Mouse (Mus musculus) olfactory bulb, adult 2 months (tissue): ENCODE data around the gene Tnp2.

ENCODE experiments used
- CTCF ChIP-seq: fragments of 200-500 bp; IDR thresholded peaks from 2 replicates; pipeline ENCODE4 v1.5.1; 2012; ENCODE audit warnings: low read depth, mild to moderate bottlenecking, low read length, moderate library complexity; ENCODE audit not compliant: insufficient read depth
- POLR2A ChIP-seq: fragments of 200-500 bp; IDR thresholded peaks from 2 replicates; pipeline ENCODE4 v1.6.1; 2012; ENCODE audit warnings: mild to moderate bottlenecking, low read depth, low read length, moderate library complexity; ENCODE audit not compliant: insufficient read depth

- no peak for TF ChIP-seq POLR2A
- no peak for TF ChIP-seq CTCF
These were observed 14.9 kb downstream of the Tnp2 start for GRCm38 (mm10) chr16:10773543-10773942.
